Mouse (Mus musculus) frontal cortex, postnatal 36 days (tissue): ENCODE data around the gene 4921507P07Rik.
"Not testable (repeated sequence)": the region's sequence is repeated elsewhere in the genome, so short reads cannot be mapped to it uniquely, and the experiment has no call there.

Experiments used
- DNase-seq, 2 experiments: peaks; one replicate each; pipeline ENCODE4 v3.0.0; 2022; ENCODE audit warnings: low spot score in 2 of 2

4921507P07Rik gene

DNA sequence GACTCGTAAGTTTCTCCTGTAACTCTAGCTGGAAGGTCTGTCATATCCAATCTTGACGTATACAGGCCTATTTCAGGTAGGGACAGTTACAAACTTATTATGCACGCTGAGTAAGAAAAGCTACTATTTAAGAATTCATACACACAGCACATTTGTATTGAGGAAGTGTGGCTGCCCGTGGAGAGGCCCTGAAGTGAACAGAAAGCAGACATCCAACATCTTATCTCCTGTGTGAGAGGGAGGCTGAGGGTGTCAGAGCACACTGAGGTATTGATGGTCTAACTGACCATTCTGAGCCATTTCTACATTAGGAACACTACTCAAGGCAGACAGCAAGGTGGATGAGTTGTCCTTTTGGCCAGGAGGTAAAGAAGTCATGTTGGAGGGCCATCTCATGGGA lies 37.6 kb downstream of the 4921507P07Rik start:
- DNase-seq: no peak

DNA sequence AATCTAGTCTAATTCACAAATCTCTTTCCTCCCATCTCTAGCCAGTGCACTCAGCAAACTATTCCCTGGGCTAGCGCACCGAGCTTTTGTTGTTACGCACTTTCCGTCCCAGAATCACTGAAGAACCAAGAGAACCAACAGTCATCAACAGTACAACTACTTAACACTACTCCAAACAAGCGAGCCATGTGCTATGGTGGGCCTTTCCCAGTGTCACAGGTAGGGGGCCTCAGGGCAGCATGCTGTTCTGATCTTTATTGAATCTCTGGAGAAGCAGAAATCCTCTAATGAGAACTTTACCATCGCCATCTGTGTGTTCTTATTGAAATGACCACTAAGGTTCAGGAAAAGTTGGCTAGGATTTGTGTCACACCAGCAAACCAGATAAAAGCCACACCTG lies 38.9 kb downstream of the 4921507P07Rik start:
- DNase-seq: no peak

DNA sequence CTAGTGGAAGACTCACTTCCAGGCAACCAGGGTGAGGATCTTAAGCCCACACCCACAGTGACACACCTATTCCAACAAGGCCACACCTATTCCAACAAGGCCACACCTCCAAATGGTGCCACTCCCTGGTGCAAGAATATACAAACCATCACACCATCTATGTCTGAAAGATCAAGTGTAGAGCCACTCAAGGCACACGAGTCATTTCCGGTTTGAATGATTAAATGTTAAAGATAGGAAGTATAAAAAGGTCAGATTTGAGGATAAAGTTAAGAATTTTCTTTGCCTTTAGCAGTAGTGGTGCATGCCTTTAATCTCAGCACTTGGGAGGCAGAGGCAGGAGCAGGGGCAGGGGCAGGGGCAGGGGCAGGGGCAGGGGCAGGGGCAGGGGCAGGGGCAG lies 42.2 kb downstream of the 4921507P07Rik start:
- not testable (repeated sequence) for DNase-seq

DNA sequence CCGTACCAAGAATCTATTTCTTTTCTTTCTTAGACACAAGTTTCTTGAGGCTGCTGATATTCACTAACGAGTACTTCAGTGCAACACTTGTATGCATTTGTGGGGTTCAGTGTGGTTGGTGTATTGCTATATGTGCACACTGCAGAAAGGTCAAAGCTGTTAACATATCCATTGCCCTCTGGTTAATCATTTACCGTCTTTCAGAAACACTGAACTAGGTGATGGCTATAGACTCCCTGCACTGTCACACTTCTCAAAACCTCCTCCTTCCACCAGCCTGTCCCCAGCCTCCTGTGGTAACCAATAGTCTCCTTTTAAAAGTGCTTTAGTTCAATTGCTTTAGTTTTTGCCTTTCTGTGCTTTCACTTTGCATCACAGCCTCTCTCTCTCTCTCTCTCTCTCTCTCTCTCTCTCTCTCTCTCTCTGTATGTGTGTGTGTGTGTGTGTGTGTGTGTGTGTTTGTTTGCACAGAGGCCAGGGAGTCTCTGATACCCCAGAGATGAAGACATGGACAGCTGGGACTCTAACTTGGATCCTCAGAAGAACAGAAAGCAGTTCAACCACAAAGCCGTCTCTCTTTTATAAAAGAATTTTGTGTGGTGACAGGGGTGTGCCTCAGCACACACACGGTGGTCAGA lies 43.4 kb downstream of the 4921507P07Rik start:
- no peak for DNase-seq

DNA sequence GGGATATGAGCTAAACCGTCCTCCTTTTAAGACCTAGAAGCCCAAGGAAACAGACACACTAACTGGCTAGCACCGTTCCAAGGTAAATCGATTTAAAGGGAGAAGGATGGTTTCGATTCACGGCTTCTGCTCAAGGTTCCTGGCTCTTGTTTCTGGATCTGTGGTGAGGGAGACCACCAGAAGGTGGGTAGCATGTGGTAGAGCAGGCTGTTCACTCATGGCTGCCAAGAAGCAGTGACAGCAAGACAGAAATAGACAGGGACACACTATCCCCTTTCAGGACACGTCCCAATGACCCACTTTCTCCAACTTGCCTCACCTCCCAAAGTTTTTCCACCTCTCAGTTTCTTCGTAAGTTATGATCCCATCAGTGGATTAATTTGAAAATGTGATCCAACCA lies 46.6 kb downstream of the 4921507P07Rik start:
- no peak for DNase-seq

DNA sequence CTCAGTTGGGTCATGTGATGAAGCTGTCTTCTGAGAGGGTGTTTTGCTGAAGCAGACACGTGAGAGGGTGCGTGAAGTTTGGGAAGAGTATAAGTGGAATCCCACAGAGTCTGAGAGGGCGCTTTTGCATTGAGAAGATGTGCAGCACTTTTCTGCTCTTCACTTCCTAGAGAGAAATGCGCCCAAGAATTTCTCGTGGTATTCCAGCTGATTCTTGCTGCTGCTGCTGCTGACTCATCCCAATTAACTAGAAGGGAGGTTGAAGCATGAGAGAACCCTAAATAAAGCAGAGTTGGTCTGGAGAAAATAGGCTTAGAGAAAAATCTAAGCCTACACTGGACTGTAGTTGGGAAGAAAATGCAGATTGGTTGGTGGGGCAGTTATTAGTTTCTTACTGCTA lies 47.4 kb downstream of the 4921507P07Rik start:
- DNase-seq: peak in 1 of 2 experiments; percentile 45

DNA sequence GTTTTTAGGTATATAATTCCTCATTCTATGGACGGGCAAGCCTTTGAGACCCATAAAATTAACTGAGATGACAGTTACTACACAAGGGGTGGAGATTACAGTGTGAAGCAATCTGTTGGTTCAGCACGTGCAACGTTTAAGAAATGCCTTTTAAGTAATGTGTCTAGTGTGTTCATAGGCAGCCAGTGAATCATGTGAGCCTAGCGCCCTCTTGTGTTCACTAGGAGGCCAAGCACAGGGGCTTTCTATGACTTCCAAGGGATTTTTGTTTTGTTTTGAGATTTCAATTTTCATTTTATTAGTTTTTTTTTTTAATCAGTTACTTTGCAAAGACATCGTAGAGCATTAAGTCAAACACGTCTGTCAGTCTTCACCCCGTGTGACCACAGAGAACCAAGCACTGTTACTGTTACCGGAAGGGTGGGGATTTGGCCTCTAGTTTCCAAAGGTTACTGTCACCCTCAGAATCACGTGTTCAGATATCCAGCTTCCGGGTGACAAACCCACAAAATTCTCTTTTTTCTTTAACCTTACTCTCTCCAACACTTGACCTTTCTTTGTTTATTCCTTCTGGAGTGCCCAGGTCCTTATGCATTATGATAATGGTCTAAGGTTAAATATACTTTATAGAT lies 50.9 kb downstream of the 4921507P07Rik start:
- DNase-seq: peak in 1 of 2 experiments; percentile 60

DNA sequence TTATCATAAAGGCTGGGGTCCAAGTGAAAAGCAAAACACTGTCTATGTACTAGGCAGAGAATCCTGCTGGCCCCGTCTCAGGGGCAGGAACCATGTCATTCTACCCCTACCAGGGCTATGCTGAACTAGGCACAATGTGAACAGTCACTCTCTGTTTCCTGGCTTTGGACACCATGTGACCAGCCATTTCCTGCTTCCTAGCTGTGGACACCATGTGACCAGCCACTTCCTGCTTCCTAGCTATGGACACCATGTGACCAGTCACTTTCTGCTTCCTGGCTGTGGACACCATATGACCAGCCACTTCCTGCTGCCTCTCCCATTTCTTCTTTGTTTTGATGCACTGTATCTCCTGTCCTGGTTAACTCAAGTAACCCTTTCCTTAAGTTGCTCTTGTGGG lies 53.9 kb downstream of the 4921507P07Rik start:
- DNase-seq: no peak

DNA sequence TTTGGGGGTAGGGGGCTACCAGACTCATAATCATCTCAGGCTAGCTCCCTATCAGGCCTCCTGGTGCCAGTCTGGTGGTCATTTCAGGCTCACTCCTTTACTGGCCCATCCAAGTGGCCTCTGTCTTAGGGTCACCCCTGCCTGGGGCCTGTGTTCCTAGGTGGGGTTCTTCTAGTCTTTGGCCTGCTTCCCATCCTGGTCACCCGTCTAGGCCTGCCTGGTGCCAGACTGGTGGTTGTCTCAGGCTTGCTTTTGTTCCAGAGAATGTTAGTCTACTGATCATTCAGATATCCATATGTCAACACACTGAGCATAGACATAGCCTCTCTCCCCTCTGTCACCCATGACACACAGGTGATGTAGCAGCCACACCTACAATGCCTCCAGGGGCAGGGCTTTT lies 56.8 kb downstream of the 4921507P07Rik start:
- no peak for DNase-seq

DNA sequence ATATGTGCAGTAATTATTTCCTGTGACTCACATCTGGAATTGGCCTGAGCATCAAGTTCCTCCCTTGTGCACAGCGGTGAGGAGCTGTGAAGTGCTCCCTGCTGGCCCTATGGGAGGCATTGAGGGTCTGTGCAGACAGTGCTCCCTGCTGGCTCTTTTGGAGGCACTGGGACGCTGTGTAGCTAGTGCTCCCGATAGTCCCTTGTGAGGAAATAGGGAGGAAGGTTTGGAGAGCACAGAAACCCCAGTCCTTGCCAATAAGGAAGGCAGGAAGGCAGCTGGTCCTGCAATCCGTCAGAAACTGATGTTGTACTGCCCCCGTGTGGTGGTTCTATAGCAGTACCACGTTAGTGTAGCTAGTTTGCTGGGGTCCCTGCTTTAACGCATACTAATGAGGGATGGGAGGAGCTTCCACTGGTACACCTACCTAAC lies 60.0 kb downstream of the 4921507P07Rik start:
- peak; percentile 65 to 68 for DNase-seq

DNA sequence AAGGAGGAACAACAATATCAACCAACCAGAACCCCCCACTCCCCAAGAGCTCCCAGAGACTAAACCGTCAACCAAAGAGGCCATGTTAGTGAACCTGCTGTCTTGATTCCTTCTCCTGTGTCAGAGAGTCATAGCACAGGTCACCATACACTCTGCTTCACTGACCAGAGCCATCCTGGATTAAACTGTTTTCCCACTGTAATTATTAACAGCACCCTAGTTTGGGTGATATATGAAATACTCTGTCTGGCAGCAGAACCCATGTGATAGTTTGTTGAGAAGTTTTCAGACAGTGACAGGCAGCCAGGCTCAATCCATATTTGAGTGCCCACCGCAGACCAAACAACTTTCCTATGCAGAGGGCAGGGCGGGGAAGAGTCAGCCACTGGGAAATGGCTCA lies 61.1 kb downstream of the 4921507P07Rik start:
- DNase-seq: no peak

DNA sequence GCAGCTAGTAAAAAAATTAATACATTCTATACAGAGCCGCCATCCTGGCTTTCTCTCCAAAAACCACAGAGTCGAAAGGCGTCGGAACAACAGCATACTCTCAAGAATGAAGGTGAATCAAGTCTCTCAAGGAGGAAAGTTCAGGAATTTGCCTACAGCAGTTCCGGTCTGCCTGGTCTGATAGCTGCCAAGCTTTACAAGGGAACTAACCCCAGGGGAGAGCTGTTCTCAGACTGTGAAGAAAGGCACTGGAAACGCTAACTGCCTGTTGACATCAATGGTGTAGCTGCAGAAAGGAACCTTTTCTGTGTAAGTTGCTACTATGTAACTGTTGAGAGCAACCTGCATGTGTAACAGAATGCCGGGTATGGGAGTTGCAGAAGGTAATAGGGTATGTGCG lies 64.5 kb downstream of the 4921507P07Rik start:
- no peak for DNase-seq

DNA sequence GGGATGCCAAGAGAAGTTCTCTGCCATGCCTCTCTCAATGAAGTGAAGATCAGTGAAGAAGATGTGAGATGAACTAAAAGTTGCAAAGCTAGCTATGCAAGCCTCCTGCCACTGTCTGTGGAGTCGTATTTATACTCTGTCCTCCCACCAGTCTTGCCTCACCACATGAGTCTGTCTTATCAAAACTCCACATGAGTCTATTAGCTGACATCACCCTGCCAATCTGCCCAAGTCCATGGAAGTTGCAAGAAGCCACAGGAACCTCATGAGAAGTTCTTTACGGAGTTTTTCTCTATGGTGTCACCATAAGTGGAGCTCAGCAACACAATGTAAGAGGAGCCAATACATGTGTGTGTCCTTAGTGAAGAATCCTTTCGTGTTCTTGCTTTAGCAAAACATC lies 65.4 kb downstream of the 4921507P07Rik start:
- DNase-seq: no peak

DNA sequence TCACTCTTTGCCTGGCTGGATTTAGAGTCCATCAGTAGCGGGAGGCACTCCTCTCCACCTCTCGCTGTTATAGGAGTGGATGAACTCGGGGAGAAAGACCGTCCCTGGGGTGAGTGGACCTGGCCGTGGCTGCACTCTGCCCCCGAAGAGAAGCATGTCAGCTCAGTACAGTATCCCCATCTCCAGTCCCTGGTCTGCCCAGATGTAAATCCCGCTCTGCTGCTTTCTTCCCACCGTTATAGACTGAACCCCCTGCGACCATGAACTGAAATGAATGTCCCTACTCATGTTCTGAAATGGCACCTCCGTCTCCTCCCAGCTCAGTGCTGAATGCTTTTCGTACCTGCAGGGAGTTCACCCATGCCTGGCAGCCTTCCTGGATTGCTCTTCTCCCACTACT lies 67.2 kb downstream of the 4921507P07Rik start:
- DNase-seq: no peak

DNA sequence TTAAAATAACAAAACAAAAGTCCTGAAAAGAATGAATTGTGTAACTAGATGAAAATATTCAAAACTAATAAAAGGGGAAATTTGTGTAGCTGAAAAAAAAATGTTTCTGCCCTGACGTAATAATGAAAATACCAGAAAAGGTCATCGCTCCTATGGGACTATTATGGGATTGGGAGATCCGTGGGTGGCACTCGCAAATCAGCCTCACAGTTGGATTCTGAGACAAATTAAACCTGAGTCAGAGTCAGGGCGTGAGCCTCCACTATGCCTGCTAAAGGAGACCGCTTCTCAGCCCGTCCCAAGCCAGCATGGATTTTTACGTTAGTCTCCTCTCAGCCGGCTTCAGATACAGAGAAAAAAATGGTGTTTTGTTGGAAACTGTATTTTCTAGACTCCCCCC lies 69.0 kb downstream of the 4921507P07Rik start:
- DNase-seq: peak in 1 of 2 experiments; percentile 13

DNA sequence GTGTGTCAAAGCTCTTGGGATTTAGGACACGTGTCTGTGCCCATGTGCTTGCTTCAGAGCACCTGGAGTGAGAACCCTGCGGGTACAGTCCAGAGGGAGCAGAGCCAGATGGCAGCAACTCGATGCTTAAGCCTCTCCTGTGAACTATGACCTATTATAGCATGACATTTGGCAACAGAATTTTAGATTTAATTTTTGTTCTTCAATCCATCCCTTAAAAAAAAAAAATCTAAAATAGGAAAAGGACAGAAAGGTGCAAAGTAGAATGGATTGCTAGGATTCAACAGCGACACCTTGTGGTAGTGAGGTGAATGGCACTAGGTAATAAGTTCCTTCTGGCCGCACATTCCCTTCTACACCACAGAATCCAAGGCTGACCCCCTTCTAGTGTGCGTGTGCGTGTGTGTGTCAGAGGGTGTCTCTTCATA lies 69.8 kb downstream of the 4921507P07Rik start:
- DNase-seq: peak; percentile 62 to 86

DNA sequence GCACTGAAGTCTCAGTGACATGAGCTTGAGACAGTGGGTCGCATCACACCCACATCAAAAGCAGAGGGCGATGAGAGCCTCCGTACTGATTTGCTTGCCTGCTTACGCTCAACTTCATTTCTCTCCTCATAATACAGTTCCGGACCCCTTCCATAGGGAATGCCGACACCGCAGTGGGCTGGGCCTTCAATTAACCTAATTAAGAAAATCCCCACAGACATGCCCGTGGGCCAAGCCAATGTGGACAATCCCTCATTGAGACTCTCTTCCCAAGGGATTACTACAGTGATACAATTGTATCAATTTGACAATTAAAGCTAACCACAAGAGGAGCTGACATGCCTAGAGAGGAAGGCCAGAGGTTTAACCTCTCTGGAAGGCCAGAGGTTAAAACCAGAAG lies 70.6 kb downstream of the 4921507P07Rik start:
- no peak for DNase-seq

DNA sequence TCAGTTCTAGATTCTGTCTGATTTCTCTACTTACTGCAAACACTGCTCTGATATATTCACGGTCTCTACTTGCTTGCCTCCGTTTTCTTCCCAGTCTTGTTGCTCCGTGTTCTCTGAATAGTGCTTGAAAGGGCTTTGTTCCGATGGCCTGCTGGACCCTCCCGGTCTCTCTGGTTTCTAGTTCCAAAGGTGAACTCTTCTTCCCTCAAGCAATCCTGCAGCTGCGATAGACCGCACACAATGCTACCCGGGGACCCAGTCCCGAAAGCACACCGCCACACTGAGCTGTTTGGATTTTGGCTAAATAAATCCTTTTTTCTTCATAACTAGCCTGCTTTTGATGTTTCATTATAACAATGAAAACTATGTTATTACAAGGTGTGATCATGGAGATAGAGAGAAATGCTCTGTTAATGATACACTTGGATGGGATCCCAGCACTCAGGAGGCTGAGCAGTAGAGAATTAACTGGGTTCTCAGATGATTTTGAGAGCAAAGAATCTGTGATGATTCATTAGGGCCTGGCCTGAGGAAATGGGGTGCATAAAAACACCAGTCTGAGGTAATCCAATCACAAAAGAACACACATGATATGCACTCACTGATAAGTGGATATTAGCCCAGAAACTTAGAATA lies 72.1 kb downstream of the 4921507P07Rik start:
- no peak for DNase-seq
